Mouse (Mus musculus): ENCODE measurements at regions not wholly inside any gene's neighbourhood (a gene's known extent, or its start where the extent isn't known, plus 50 kb on each side); places are given as distances from the start of the nearest gene placed in this dataset.

DNA sequence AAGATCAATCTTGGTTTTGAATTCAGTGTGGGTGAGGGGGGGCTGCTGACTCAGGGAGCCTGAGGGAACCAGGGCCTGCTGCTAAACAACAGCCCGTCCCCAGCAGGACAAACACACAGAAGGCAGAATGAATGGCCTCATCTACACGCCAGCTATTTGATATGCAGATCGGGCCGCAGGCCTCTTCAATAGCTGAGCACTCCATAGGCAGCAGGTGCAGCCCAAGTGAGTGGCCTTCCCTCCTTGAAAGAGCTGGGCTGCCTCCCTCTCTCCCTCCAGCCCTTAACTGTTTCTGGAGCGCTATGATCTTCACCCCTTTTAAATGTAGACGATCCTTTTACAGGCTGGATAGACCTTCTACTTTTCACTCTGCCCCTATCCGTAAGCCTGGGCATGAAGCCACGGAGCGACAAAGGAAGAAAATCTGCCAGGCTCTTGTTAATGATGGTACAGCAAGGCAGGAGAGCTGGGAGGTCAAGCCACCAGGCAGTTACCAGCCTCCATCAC lies 277.3 kb downstream of the Sox11 start:
- DNase-seq: peak; percentile 79
- intact Hi-C loops (cut with DNase I): no loop called here

GRCm38 (mm10) chr12:27063518-27063917 lies 278.9 kb downstream of the Sox11 start:
- intact Hi-C loops (cut with DNase I): loop anchor here (5.0 kb wide), 1 partner anchor 274 kb away; no protein-coding TSS in a partner anchor
- DNase-seq: no peak

- intact Hi-C loops (cut with DNase I): loop anchor here (5.0 kb wide), 1 partner anchor 275 kb away; no protein-coding TSS in a partner anchor
- no peak for DNase-seq
Observed at GRCm38 (mm10) chr12:27062511-27063264, 279.7 kb downstream of the Sox11 start.

- intact Hi-C loops (cut with DNase I): loop anchor here (5.0 kb wide), 1 partner anchor 275 kb away; no protein-coding TSS in a partner anchor
- peak; percentile 78 for DNase-seq
Observed at GRCm38 (mm10) chr12:27062061-27062461, 280.3 kb downstream of the Sox11 start.

- intact Hi-C loops (cut with DNase I): loop anchor here (5.0 kb wide), 1 partner anchor 276 kb away; no protein-coding TSS in a partner anchor
Observed at GRCm38 (mm10) chr12:27060899-27061762, 281.2 kb downstream of the Sox11 start.

GRCm38 (mm10) chr12:27059885-27060284 lies 282.5 kb downstream of the Sox11 start:
- peak; percentile 72 for DNase-seq
- intact Hi-C loops (cut with DNase I): loop anchor here (5.0 to 10.0 kb wide), 2 partner anchors 277 to 525 kb away; no protein-coding TSS in a partner anchor

More at GRCm38 (mm10) chr12:27060899-27061762, 281.2 kb downstream of the Sox11 start:
- DNase-seq: peak; percentile 56

DNA sequence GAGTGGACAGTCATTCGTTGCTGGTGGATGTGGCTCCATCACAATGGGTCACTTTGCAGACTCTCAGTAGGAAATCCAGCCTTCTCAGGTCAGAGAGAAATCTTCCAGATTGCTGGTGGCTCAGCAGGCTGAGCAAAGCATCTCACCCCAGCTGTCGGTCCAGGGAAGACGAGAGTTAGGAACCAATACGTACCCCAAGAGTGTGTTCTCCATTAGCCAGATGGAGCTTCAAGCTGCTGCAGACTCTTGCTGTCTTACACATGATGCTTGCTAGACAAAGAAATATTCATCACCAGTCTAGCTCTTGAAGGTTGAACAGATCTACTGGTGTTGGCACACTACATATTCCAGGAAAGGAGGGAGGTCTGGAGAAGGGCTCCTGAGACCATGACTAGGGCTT lies 288.0 kb downstream of the Sox11 start:
- no peak for DNase-seq

DNA sequence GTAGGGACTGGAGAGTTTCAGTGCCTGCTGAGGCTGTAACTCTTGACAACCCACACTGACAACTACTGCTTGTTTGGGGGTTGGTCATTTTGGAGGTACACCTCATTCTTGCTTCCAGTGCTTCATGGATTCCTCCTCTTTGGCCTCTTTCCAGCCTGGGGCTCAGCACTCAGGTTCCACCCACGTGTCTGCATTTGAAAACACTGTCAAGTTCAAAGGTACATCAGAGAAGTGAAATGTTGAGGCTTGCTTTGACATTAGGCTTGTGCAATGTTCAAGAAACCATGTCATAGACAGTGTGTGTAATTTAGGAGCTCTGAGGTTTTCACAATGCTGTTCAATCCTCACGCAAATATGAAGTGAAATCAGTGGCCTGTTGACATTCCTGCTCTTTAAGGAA lies 304.5 kb downstream of the Sox11 start:
- DNase-seq: no peak
- intact Hi-C loops (cut with DNase I): no loop called here

More for the DNA sequence above, 288.0 kb downstream of the Sox11 start:
- intact Hi-C loops (cut with DNase I): loop anchor here (10.0 kb wide), 1 partner anchor 520 kb away; no protein-coding TSS in a partner anchor

DNA sequence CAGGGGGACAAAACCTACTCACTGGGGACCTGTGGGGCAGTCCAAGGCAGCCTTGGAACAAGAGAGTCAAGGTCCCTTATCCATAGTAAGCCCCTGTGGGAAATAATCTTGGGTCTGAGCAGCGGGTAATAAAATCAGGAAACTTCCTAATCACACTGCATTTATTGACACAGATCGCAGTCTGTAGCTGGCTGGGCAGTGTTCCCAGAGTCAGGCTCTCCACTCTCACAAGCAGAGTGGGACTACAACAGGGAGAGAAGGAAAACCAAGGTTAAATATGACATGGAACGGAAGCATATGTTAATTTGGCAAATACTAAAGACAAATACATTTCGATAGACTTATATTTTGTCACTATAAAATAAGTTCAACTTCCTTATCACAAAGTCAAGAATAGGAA lies 322.6 kb downstream of the Sox11 start:
- peak; percentile 29 for DNase-seq
- intact Hi-C loops (cut with DNase I): no loop called here

DNA sequence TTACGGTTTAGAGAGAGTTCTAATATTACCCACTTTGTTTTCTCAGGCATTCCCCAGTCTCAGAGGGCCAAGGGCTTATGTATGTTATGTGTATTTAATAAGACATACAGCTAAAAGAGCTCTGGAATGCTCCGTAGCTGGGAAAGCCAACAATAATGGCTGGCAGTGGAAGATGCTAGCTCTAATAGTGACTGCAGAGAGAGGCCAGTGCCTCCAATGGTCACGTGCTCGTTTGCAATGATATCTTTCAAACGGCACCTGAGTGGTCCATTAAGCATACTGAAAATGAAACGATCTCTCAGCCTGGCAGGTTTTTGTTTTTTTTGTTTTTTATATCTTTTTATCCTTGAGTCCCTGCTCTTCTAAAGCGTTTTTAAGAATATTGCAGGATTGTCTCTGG lies 324.0 kb downstream of the Sox11 start:
- intact Hi-C loops (cut with DNase I): no loop called here
- DNase-seq: no peak

- DNase-seq: no peak
- intact Hi-C loops (cut with DNase I): no loop called here
Observed at GRCm38 (mm10) chr12:26999287-26999686, 343.1 kb downstream of the Sox11 start.

DNA sequence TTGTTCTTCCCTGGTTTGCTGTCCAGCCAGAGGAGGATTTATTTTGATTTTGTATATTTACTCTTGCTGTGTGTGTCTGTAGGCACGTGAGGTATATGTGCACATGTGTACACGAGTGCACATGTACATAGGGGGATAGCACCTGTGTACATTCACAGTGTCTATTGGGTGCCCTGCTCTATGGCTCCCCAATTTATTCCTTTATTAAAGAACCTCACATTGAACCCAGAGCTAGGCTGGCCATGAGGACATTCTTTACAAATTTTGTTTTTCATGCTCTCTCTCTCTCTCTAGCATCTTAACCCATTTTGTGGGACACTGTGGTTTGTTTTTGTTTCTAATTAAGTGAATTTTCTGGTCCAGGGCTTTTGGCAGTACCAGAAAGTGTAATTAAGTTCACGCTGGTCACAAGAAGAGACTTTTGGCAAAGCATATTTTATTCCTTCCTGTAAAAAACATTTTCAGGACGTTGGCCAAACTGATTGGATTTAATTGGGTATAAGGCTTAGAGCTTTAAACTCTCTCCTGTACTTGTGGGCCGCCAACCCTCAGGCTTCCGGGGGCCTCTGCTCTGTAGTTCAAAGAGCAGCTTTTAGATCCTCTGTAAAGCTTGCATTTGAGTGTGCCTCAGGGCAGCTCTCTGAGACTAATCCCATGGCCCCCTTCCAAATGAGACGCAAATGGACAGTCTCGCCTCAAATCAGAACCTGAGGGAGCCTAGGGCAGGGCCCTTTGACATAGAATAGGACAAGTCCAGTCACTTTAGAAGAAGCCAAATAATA lies 365.9 kb downstream of the Sox11 start:
- DNase-seq: peak; percentile 57

DNA sequence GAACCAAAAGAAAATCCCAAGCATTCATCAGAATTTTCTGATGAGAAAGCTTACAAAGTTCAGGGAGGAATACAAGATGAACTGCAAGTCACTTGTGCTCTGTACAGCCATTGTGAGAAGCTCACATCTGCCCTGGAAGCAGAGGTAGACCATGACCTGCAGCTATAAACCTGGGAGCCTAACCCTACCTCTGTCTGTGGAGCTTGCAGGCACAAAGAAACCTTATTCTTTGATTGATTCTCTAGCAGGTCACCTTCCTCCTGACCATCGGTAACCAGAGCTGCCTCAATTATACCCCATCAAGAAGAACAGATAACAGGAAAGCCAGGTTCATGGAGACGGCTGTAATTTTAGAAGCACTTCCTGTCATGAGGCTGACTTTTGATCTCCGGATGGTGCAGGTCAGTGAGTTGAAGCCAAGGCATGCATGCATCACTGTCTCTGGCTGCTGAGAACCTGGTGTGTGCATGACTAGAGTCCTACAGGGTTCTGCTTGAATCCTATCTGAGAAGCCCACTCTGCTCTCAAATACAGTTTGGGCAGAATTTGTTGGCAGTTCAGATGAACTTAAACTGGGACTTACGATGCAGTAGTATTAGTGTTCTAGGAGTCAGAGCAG lies 369.8 kb downstream of the Sox11 start:
- intact Hi-C loops (cut with DNase I): no loop called here

More for the DNA sequence above, 365.9 kb downstream of the Sox11 start:
- intact Hi-C loops (cut with DNase I): no loop called here

GRCm38 (mm10) chr12:26967018-26967737 lies 375.2 kb downstream of the Sox11 start:
- DNase-seq: no peak
- intact Hi-C loops (cut with DNase I): no loop called here

More for the DNA sequence above, 369.8 kb downstream of the Sox11 start:
- DNase-seq: no peak

DNA sequence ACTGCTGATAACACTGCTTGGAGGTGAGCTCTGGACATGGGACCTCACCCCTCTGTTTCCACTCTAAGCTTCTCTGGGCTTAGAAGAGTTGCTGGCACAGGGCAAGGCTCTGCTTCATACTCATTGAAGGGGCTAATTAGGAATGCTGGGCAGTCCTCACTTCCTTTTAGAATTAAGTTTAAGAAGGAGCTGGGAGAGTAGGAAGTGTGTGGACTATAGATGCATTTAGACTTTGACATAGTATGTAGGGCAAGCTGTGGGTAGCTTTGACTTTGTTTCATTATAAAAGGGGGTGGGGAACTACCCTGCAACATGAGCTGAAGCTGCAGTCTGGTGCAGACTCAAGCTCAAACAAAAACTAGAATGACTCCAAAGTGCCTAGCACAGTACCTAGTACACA lies 378.5 kb downstream of the Sox11 start:
- no peak for DNase-seq
- intact Hi-C loops (cut with DNase I): no loop called here

- DNase-seq: no peak
- intact Hi-C loops (cut with DNase I): no loop called here
Observed at GRCm38 (mm10) chr12:26939831-26940230, 402.5 kb downstream of the Sox11 start.

GRCm38 (mm10) chr12:26937836-26938235 lies 404.5 kb downstream of the Sox11 start:
- intact Hi-C loops (cut with DNase I): no loop called here
- peak; percentile 47 for DNase-seq

GRCm38 (mm10) chr12:26936696-26937458 lies 405.5 kb downstream of the Sox11 start:
- DNase-seq: peak; percentile 91

More at GRCm38 (mm10) chr12:26936696-26937458, 405.5 kb downstream of the Sox11 start:
- intact Hi-C loops (cut with DNase I): no loop called here

Data from left cerebral cortex, postnatal 4 days (tissue).